14 mouse cellular contexts compared by ENCODE assay signal in the genomic region with DNA sequence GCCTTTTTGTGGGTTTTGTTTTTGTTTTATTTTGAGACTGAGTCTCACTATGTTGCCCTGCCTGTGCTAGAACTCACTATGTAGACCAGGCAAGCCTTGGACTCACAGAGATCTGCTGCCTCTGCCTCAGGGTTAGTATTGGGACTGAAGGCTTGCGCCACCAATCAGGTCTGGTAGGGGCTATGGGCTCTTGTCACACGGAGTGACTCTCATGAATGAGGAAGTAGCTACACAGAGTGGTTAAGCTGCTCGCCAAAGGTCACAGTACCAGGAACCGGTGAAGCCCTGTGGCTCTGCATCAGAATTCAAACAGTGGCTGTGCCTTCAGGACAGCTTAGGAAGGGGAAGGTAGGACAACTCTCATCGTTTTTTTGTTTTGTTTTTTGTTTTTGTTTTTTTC. TPM values are rescaled to one million over a fixed set of nuclear protein-coding genes. Genes with fewer than 3 reads are reported as not detected.
DNase-seq lines count a peak whose midpoint lies in the region; ATAC-seq and TF ChIP-seq lines count a peak whose summit lies in the region.
"Had no signal": no experiment of that assay in that cellular context is flagged by ENCODE, and none has a peak within 500 bp of the region (broad histone marks: within the 10 kb centered on the region; RNA-seq: fewer than 3 reads in every experiment).

No protein-coding gene starts in this region.

- WGBS in kidney, postnatal 0 days: 48% methylated on average over 5 of the region's 5 CpGs

- no peak for ATAC-seq in kidney, postnatal 0 days (replicated peaks; ENCODE audit: low FRiP score, low read depth)
- ATAC-seq: midbrain, embryonic 13.5 days; Patski had no signal

- H3K4me3 ChIP-seq in kidney, postnatal 0 days (replicated peaks; ENCODE audit: low read depth, low read length): no peak overlapping the region
- H3K4me3 ChIP-seq: midbrain, embryonic 13.5 days had no signal

- no peak overlapping the region for H3K9ac ChIP-seq in kidney, postnatal 0 days (ENCODE audit: low read depth, low read length)
- H3K9ac ChIP-seq: midbrain, embryonic 13.5 days had no signal

- no peaks in the 10 kb centered on the region for H3K36me3 ChIP-seq in kidney, postnatal 0 days (ENCODE audit: insufficient read depth, low read length)
- H3K36me3 ChIP-seq: midbrain, embryonic 13.5 days had no signal

- H3K27ac ChIP-seq in kidney, postnatal 0 days: 0 out of 2 replicates have a peak overlapping the region, but pooled peaks have one; percentile 6
- H3K27ac ChIP-seq: midbrain, embryonic 13.5 days had no signal

- no peak for TF ChIP-seq CTCF in kidney, postnatal 0 days (IDR thresholded peaks at IDR 0.05; ENCODE audit: low read depth)

- H3K9me3 ChIP-seq in kidney, postnatal 0 days (replicated peaks; ENCODE audit: low read length): no peaks in the 10 kb centered on the region
- H3K9me3 ChIP-seq: midbrain, embryonic 13.5 days had no signal

- H3K27me3 ChIP-seq in kidney, postnatal 0 days (ENCODE audit: insufficient read depth, low read length): no peaks in the 10 kb centered on the region
- H3K27me3 ChIP-seq: midbrain, embryonic 13.5 days; Patski had no signal

- H3K4me1 ChIP-seq in kidney, postnatal 0 days (replicated peaks; ENCODE audit: insufficient read depth, low read length): 0 out of 2 replicates have a peak, but pooled peaks cover 4% of the 10 kb centered on the region

- H3K4me2 ChIP-seq in kidney, postnatal 0 days (ENCODE audit: low read length): no peak overlapping the region
- H3K4me2 ChIP-seq: midbrain, embryonic 13.5 days had no signal

- DNase-seq in 416B (ENCODE audit: low read depth): peak; percentile 85
- DNase-seq in CD4-positive, CD25-positive, alpha-beta regulatory T cell, adult 2 months (ENCODE audit: low read depth, low spot score): peak; percentile 44
- DNase-seq in kidney, postnatal 0 days (ENCODE audit: low spot score): no peak
- peak; percentile 47 to 52 for DNase-seq in lung, postnatal 4 days
- no peak for DNase-seq in testis, postnatal 10 days (ENCODE audit: low spot score)
- no peak for DNase-seq in thymus, postnatal 36 days
- no peak for DNase-seq in gastrocnemius, adult 18-20 months (ENCODE audit: low spot score)
- DNase-seq in urinary bladder, postnatal 4 days (ENCODE audit: low spot score in 2 of 2): no peak
- DNase-seq: cerebellum, postnatal 25 days; heart, postnatal 4 days; retina, postnatal 1 day; thymus, adult 18-20 months had no signal

RNA-seq across cellular contexts. Expression of a gene that starts 4.1 kb away (rescaled TPM):
- 35.3 and 42.7 TPM in 2 replicates for polyA plus RNA-seq in kidney, postnatal 0 days (2015; fragmentation: Nextera tagmentation; extraction: Ambion mirVana)
- not detected for total RNA-seq in gastrocnemius, adult 18-20 months (2021)
- total RNA-seq: heart, postnatal 4 days had no signal
- polyA plus RNA-seq: midbrain, embryonic 13.5 days had no signal

RNA-seq across cellular contexts. Expression of a gene that starts 5.7 kb away (rescaled TPM):
- polyA plus RNA-seq in kidney, postnatal 0 days (2015; fragmentation: Nextera tagmentation; extraction: Ambion mirVana): 9.9 and 10.0 TPM in 2 replicates
- 1 to 10 TPM; 7.2 to 7.7 TPM for total RNA-seq in gastrocnemius, adult 18-20 months (2021)

Comparison
In these comparisons a context has a peak if more than half of its experiments do, and no peak if none do; other contexts are left out.
1. DNase-seq: peak in 416B (single experiment), CD4-positive, CD25-positive, alpha-beta regulatory T cell, adult 2 months (single experiment) and lung, postnatal 4 days (2 of 2); none in kidney, postnatal 0 days (single experiment), testis, postnatal 10 days (single experiment), thymus, postnatal 36 days (0 of 2), gastrocnemius, adult 18-20 months (single experiment) and urinary bladder, postnatal 4 days (0 of 2).